Mouse (Mus musculus) midbrain, embryonic 10.5 days (tissue): Measurements from ENCODE around the gene Ntn5. TPM values are rescaled to one million over a fixed set of nuclear protein-coding genes. Genes with fewer than 3 reads are reported as not detected.
"Not testable (repeated sequence)": the region's sequence is repeated elsewhere in the genome, so short reads cannot be mapped to it uniquely, and the experiment has no call there.

Source experiments
- DNase-seq: peaks from one replicate; pipeline ENCODE4 v3.0.0-alpha.2; 2017; ENCODE audit warnings: low spot score
- H3K27ac ChIP-seq: fragments of 300-500 bp; sonication (generic); replicated peaks from 2 replicates; pipeline ENCODE4 v1.5.1; 2016; ENCODE audit warnings: mild to moderate bottlenecking
- H3K27me3 ChIP-seq: fragments of 300-500 bp; sonication (generic); 2 replicates; pipeline ENCODE4 v1.6.1; 2016; ENCODE audit warnings: low read depth, mild to moderate bottlenecking; ENCODE audit not compliant: poor library complexity, severe bottlenecking
- H3K36me3 ChIP-seq: fragments of 300-500 bp; sonication (generic); 2 replicates; pipeline ENCODE4 v1.6.1; 2016; ENCODE audit warnings: mild to moderate bottlenecking, moderate library complexity
- H3K4me1 ChIP-seq: fragments of 300-500 bp; sonication (generic); 2 replicates; pipeline ENCODE4 v1.6.1; 2016
- H3K4me3 ChIP-seq: fragments of 300-500 bp; sonication (generic); 2 replicates; pipeline ENCODE4 v1.5.1; 2016; ENCODE audit warnings: mild to moderate bottlenecking, moderate library complexity
- H3K9me3 ChIP-seq: fragments of 300-500 bp; sonication (generic); replicated peaks from 2 replicates; pipeline ENCODE4 v1.6.1; 2016; ENCODE audit warnings: mild to moderate bottlenecking
- WGBS: fragments of 180-500 bp; shearing (Covaris S2); methylation state at CpG from one replicate; pipeline ENCODE4 v1.1.7; 2016; 5-methylcytosine and 5-hydroxymethylcytosine counted together
- polyA plus RNA-seq: library from polyadenylated mRNA; unstranded; fragments of >200 nt; fragmentation: Nextera tagmentation; extraction: Ambion mirVana; gene quantifications from 2 replicates; pipeline ENCODE4 v1.2.1, GENCODE M21; 2016

Gene Ntn5
- polyA plus RNA-seq, 1 experiment from 2014 or later = 0.48 TPM

DNA sequence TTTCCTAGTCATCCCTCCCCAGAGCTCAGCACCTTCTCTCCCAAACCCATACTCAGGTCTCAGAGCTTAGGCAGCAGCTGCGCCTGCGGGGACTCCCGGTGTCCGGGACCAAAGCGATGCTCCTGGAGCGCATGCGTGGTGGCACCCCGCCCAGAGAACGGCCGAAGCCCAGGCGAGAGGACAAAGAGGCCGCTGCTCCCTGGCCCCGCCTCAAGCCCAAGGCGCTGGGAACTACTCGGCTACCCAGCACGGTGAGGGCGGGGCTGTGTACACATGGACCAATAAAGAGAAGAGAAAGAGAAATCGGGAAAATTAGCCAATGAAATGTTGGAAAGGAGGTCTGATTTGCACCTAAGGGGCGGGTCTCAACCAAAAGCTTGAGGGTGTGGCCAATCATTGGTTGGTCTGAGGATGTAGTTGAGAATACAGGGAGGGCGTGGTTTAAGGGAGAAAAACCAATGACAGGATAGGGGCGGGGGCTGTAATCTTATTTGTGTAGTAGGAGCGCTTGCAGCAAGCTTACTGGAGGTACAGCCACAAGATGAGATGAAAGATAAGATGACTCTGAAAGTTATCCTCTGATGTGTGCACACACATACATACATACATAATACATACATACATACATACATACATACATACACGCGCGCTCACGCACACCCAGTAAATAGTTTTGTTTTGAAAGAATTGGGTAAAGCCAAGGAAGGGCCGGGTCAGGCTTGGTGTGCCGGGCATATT lies 40.2 kb upstream of the Ntn5 start:
- Histone ChIP-seq H3K4me1 (peaks cover 62% of the 10 kb centered on the region), H3K4me3 (peak overlapping the region; percentile 64), H3K9me3 (no peaks in the 10 kb centered on the region), H3K27ac (peak overlapping the region; percentile 95), H3K36me3 (no peaks in the 10 kb centered on the region), H3K27me3 (peaks cover 33% of the 10 kb centered on the region)
- 2% methylated on average over 28 of the region's 28 CpGs for WGBS
- peak; percentile 99 for DNase-seq

GRCm38 (mm10) chr7:45644183-45644582 lies 39.6 kb upstream of the Ntn5 start:
- peak overlapping the region; percentile 95 for H3K27ac ChIP-seq

GRCm38 (mm10) chr7:45644872-45645590 lies 38.8 kb upstream of the Ntn5 start:
- H3K27me3 ChIP-seq = peaks cover 22% of the 10 kb centered on the region
- WGBS = 68% methylated on average over 6 of the region's 6 CpGs
- no peaks in the 10 kb centered on the region for H3K36me3 ChIP-seq
- peaks cover 49% of the 10 kb centered on the region for H3K4me1 ChIP-seq
- no peaks in the 10 kb centered on the region for H3K9me3 ChIP-seq
- DNase-seq = no peak
- H3K27ac ChIP-seq = peak overlapping the region; percentile 95
- H3K4me3 ChIP-seq = peak overlapping the region; percentile 64

More at GRCm38 (mm10) chr7:45644183-45644582, 39.6 kb upstream of the Ntn5 start:
- Histone ChIP-seq H3K9me3 (no peaks in the 10 kb centered on the region), H3K4me1 (peaks cover 57% of the 10 kb centered on the region), H3K27me3 (peaks cover 31% of the 10 kb centered on the region), H3K36me3 (no peaks in the 10 kb centered on the region), H3K4me3 (peak overlapping the region; percentile 64)
- 2% methylated on average over 18 of the region's 18 CpGs for WGBS
- DNase-seq = peak; percentile 58

DNA sequence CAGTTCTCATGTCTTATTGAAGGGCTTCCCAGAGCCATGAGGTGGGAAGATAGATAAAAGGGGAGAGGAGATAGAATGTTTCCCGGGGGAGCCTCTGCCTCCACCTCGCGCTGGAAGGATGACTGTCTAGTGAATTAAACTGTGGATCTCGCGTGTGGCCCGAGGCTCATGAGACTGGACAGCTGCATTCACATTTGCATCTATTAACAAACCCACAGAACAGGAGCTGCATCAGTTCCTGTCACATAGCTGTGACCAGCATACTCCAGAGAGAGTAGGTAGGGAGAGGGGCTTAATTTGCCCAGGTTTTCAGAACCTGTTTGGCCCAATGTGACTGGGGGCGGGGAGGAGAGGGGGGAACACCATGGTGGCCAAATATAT lies 38.2 kb upstream of the Ntn5 start:
- Histone ChIP-seq H3K9me3 (no peaks in the 10 kb centered on the region), H3K36me3 (no peaks in the 10 kb centered on the region), H3K27ac (no peak overlapping the region), H3K4me1 (peaks cover 44% of the 10 kb centered on the region), H3K27me3 (peaks cover 17% of the 10 kb centered on the region), H3K4me3 (no peak overlapping the region)
- WGBS = 80% methylated on average over 7 of the region's 7 CpGs
- DNase-seq = no peak

DNA sequence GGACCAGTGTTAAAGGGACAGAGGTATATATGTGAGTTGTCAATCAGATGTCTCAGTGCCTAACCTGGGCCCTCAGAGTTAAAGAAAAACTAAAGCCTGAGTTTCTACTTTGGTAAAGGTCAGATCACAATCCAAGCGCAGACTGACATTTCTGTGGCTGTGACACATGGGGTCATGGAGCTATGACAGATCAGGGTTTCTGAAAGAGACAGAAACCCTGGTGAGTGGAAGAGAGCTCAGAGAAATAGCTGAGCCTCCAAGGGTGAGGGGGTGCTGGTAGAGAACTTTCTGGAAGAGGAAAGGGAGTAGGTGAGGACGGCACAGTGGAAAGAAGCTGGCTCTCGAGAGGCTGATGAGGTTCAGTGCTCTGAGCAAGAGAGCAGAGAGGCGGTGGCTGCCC lies 37.2 kb upstream of the Ntn5 start:
- 76% methylated on average over 4 of the region's 4 CpGs for WGBS
- H3K27ac ChIP-seq = no peak overlapping the region
- no peak overlapping the region for H3K4me3 ChIP-seq
- no peaks in the 10 kb centered on the region for H3K36me3 ChIP-seq
- peaks cover 37% of the 10 kb centered on the region for H3K4me1 ChIP-seq
- peaks cover 9% of the 10 kb centered on the region for H3K27me3 ChIP-seq
- no peaks in the 10 kb centered on the region for H3K9me3 ChIP-seq
- DNase-seq = no peak

DNA sequence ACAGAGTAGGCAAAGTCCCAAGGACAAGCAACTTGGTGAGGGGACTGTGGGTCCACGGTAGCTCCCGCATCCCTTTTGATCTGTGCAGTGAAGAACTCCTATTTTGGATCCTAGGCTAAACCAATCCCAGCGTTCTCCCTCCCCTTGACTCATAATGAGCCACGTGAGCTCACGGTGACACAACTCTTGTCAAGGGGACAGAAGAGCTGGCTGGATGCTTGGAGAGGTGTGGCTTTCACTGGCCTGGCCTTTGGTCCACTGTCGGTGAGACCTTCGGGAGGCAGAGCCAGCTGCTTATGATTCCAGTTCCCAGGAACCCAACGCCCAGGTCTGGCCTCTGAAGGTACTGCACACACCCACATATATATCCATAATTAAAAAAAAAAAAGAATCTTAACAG lies 34.5 kb upstream of the Ntn5 start:
- H3K4me3 ChIP-seq = no peak overlapping the region
- WGBS = 84% methylated on average over 8 of the region's 8 CpGs
- peaks cover 17% of the 10 kb centered on the region for H3K4me1 ChIP-seq
- no peak for DNase-seq
- H3K9me3 ChIP-seq = no peaks in the 10 kb centered on the region
- no peak overlapping the region for H3K27ac ChIP-seq
- H3K36me3 ChIP-seq = no peaks in the 10 kb centered on the region
- H3K27me3 ChIP-seq = peaks cover 9% of the 10 kb centered on the region

DNA sequence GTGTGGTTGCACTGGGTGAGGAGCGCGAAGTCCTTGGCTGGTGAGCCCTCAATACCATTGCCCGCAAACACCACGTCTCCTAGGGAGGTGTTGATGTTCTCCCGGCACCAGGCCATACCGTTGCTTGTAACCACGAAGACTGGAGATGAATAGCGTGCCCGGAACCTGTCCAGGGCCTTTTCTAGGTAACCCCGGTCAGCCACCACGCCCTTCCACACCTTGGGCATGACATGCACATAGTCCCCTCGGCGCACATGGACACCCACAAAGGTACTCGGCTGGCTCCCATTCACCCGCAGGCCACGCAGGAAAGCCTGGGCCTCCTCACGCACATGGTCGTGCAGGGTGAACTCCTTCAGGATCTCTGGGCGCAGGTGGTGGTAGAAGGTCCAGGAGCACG lies 33.3 kb upstream of the Ntn5 start:
- 92% methylated on average over 20 of the region's 20 CpGs for WGBS

GRCm38 (mm10) chr7:45654424-45655047 lies 29.3 kb upstream of the Ntn5 start:
- peak overlapping the region; percentile 68 for H3K27ac ChIP-seq
- WGBS = 28% methylated on average over 17 of the region's 17 CpGs
- DNase-seq = no peak

More for the DNA sequence above, 33.3 kb upstream of the Ntn5 start:
- not testable (repeated sequence) for H3K4me3 ChIP-seq, H3K36me3 ChIP-seq, H3K27me3 ChIP-seq, DNase-seq, H3K9me3 ChIP-seq, H3K27ac ChIP-seq
- peaks cover 13% of the 10 kb centered on the region for H3K4me1 ChIP-seq

GRCm38 (mm10) chr7:45660746-45661478 lies 22.9 kb upstream of the Ntn5 start:
- 89% methylated on average over 11 of the region's 11 CpGs for WGBS
- no peak overlapping the region for H3K4me3 ChIP-seq
- H3K27ac ChIP-seq = no peak overlapping the region
- DNase-seq = no peak
- H3K27me3 ChIP-seq = no peaks in the 10 kb centered on the region
- H3K36me3 ChIP-seq = no peaks in the 10 kb centered on the region
- peaks cover 7% of the 10 kb centered on the region; the same call in 1 of the 2 replicates for H3K9me3 ChIP-seq
- peaks cover 16% of the 10 kb centered on the region for H3K4me1 ChIP-seq

More at GRCm38 (mm10) chr7:45654424-45655047, 29.3 kb upstream of the Ntn5 start:
- peaks cover 8% of the 10 kb centered on the region for H3K4me1 ChIP-seq
- peak overlapping the region; percentile 35 for H3K4me3 ChIP-seq
- no peaks in the 10 kb centered on the region for H3K36me3 ChIP-seq
- peaks cover 7% of the 10 kb centered on the region; the same call in 1 of the 2 replicates for H3K9me3 ChIP-seq
- no peaks in the 10 kb centered on the region for H3K27me3 ChIP-seq

GRCm38 (mm10) chr7:45661702-45662101 lies 22.1 kb upstream of the Ntn5 start:
- not testable (repeated sequence) for H3K4me3 ChIP-seq, H3K9me3 ChIP-seq, H3K27me3 ChIP-seq, H3K36me3 ChIP-seq, H3K27ac ChIP-seq, DNase-seq
- peaks cover 16% of the 10 kb centered on the region for H3K4me1 ChIP-seq
- WGBS = 90% methylated on average over 6 of the region's 6 CpGs

- no peak for DNase-seq
- Histone ChIP-seq H3K4me3 (no peak overlapping the region; the same call in 1 of the 2 replicates), H3K4me1 (peaks cover 16% of the 10 kb centered on the region), H3K27ac (no peak overlapping the region), H3K9me3 (no peaks in the 10 kb centered on the region), H3K36me3 (no peaks in the 10 kb centered on the region), H3K27me3 (no peaks in the 10 kb centered on the region)
- 67% methylated on average over 13 of the region's 13 CpGs for WGBS
These were observed 18.3 kb upstream of the Ntn5 start for GRCm38 (mm10) chr7:45665303-45666138.
